Mouse (Mus musculus) effector memory CD4-positive, alpha-beta T cell, adult 5 months (primary cell): ENCODE measurements around the gene Smg8. TPM values are rescaled to one million over a fixed set of nuclear protein-coding genes. Genes with fewer than 3 reads are reported as not detected.

Experiments used
- polyA plus RNA-seq: library from polyadenylated mRNA; unstranded; fragments of 100-300 nt; shearing (Covaris generic); gene quantifications from one replicate; pipeline ENCODE4 v1.2.1, GENCODE M21; 2017

Gene Smg8
- polyA plus RNA-seq = 13.5 TPM

DNA sequence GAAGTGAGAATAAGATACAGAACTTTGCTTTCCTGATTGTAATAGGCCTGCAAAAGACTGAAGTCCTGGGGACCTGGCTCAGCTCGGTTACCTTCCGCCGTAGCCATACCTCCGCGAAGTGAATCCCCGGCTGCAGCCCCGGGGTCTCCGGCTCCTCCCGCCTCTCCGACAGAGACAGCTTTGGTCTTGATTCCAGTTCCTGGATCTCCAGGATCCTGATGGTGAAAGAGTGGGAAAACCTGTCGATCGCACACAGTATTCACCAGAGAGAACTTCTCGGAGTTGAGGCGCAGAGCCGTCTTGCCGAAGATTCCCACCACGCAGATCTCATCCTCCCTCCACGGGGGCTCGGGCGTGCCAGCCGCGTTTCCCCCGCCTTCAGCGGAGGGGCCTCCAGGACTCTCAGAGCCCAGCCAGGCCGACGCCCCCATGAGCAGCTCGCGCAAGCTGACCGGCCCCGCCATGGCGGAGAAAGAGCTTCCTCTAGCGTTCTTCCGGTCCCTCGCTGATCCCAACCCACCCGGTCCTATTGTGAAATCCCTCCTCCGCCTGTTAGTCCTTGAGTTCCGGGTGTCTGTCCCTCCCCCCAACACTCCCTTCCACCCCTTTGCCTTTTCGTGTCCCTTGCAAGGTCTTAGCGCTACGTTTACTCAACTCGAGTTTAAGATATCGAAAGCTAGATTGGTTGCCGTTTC is at the start of gene Smg8:
Gene Smg8, minus strand, starts transcription at position 485 of the 695 bp plus-strand sequence.

DNA sequence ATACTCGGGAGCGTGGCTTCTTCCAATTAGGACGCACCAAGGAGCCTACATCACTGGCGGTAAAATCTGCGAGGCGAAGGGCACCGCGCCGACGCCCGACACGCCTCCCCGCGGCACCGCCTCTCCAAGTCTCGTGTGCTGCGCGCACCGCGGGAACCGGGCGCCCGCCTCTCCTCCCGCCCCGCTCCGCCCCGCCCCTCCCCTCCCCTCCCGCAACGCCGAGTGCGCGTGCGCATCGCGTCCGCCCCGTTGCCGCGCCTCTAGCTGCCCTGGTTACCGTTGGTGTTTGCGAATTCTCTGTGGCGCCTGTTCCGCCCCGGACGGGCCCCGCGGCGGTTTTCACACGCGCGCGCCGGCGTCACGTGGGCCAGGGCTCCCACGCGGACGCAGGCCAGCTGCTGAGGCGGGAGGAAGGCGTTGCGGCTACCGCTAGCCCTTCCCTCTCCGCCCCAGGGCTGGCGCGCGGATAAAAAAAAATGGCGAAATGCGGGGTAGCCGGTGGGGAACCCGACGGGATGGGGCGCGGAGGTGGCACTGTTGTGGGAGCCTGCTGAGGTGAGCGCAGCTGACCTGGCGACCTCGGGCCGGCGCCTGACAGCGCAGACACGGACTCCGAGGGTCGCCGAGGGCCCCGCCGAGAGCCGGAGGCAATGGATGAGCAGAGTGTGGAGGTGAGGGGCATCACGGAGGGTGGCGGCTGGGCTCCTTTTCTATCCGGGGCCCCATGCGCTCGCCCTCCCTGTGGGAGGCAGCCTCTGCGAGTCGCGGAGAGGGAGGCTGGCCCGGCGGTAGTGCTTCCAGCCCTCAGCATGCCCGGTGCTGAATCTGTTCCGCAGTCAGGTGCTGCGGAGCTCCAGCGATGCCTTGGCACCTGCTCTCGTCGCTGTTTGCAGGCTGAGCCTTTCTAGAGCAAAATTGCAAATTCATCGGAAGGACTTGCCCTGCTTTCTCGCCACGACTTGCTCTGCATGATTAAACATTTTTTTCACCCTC is 40.5 kb upstream of the Smg8 start, which contains the start of gene Trim37:
Gene Trim37, plus strand, starts transcription at position 254 of the 993 bp plus-strand sequence.

DNA sequence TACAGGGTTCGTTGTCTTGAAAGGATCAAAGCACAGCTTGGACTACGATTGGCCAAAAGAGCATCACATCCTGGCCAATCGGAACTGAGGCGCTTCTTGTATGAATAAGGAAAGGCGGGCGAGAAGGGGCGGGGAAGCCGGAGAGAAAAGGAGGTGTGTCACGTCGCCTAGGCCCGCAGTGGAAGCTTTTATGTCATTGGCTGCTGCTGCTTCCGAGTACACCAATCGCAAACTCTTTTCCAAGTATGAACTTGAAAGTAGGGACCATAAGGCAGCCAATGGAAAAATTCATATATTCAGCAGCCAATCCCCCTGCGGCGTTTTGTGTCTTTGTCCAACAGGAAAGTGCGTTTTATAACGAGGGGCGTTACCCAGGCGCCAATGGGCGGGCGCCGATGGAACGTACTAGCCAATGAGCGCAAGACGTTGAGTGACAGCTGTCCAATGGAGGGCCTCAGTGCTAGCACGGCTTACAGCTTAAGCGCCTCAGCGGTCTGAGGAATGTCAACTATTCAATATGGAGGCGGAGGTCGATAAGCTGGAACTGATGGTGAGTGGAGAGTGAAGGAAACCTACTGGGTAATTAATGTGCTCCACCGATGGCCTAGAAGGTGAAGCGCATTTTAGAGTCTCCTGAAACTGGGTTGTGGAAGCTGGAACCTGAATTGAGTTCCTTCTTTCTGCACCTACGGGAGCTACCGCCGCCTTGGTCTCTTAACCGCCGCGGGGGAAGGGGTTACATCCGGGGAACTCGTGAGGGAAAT is 22.4 kb upstream of the Smg8 start, which contains the start of gene Ska2:
Gene Ska2, plus strand, starts transcription at position 480 of the 764 bp plus-strand sequence.

DNA sequence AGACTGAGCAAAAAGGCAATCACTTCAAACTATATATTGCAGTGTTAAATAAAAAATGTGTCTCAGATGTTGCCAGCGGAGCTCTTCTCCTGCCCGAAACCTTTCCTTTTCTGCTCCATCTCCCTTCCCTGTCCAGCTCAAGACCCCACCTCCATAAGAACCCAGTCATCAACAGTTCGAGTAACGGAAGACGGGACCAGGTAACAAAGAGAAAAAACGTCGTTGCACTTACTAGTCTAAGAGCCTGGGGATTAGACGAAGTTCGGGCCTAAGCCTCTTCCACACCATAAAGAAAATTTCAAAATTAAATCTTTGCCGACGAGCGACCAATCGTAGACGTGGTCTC is 21.8 kb upstream of the Smg8 start, which contains the start of gene Prr11:
Gene Prr11, minus strand, starts transcription at position 300 of the 346 bp plus-strand sequence.

DNA sequence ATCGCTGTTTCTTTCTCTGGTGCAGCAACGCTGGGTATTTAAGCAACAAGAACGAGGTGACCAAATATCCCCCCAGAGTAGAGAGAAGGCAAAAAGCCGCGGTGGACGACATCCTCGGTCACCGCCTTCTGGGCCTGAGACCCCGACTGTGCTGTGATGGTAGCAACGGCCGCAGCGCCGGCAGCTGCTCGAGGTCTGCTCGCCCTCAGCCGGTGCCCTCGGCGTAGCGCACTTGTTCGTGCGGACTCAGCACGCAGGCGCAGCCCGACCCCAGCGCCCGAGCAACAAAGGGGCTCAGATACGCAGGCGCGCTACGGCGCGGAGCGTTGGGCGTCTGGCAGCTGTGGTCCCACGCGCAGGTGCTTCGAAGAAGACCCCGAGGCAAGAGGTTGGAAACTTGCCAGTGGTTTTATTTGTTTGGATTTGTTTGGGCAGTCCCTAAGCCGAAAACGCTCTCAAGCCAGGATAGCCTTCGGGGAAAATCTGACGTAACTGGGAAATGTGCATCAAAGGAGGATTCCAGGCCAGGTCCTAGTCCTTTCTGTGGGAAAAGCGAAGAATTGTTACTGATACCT is 12.6 kb downstream of the Smg8 start, which contains the start of gene Gdpd1:
Gene Gdpd1, minus strand, starts transcription at position 197 of the 575 bp plus-strand sequence.

Other genes with a start within 250 kb of the Smg8 start
- 2.0 TPM for gene Ypel2, start 93.1 kb downstream of the Smg8 start, polyA plus RNA-seq
- 0.47 TPM for gene Gdpd1, start 12.7 kb downstream of the Smg8 start, polyA plus RNA-seq
- gene Prr11, start 21.9 kb upstream of the Smg8 start, polyA plus RNA-seq = 0.16 TPM
- gene Ska2, start 22.5 kb upstream of the Smg8 start, polyA plus RNA-seq = 3.4 TPM
- 13.2 TPM for gene Trim37, start 40.3 kb upstream of the Smg8 start, polyA plus RNA-seq